Mouse (Mus musculus): ENCODE results near the gene Ngef. TPM values are rescaled to one million over a fixed set of nuclear protein-coding genes. Genes with fewer than 3 reads are reported as not detected.
A peak's percentile ranks its signal among the peaks of the same experiment; 100 is the strongest.
"Not testable (repeated sequence)": the region's sequence is repeated elsewhere in the genome, so short reads cannot be mapped to it uniquely, and the experiment has no call there.

Ngef gene
- total RNA-seq, 2 experiments from 2014 or later = not detected

DNA sequence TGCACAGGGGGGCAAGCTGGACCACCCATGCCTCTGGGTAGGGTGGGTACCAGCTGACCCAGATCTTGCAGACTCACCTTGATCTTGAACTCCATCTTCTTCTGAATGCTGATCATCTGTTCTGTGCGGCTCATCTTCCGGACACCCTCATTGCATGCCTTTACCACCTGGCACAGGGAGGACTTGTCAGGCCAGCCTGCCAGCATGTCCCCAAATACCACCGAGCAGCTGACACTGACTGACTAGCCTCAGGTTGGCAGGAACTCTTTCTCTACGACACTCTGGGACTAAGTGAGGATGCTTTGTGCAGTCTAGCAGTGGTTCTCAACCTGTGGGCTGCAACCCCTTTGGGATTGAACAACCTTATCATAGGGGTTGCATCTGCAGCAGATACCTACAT, 91.1 kb downstream of the Ngef start:
- ATAC-seq (replicated peaks; ENCODE audit: poor library complexity) = no peak

DNA sequence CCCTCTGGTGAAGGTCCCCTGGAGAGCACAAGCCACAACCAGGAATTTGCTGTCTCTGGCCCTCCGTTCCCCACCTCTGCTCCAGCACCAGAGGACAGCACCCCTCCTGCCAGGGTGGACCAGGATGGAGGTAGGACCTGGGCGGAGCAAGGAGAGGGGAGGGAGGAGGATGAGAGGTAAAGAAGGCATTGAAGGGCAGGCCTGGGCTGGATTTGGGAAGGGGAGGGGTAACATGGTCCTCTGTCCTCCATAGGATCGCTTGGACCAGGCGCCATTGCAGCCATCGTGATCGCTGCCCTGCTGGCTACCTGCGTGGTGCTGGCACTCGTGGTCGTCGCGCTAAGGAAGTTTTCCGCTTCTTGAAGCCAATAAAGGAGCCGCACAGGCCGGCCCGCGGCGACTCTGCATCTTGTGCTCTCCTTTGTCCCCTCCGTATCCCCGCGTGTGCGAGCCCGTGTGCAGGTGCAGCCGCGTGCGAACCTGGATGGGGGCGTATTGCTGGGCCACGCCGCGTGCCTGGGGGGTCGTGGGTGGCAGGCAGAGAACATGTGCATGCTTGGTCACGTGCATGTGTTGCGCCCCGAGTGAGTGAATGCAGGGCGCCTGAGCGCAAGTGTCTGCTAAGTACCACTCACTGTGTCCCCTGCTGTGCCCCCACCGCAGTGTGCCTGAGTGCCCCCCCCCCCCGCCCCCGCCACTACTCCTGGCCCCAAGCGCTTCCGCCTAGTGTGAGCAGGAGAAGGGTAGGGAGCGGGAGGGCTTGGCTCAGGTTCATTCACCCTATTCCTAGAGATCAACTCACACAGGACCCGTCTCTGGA, 98.4 kb downstream of the Ngef start:
- ATAC-seq (replicated peaks; ENCODE audit: poor library complexity) = no peak

DNA sequence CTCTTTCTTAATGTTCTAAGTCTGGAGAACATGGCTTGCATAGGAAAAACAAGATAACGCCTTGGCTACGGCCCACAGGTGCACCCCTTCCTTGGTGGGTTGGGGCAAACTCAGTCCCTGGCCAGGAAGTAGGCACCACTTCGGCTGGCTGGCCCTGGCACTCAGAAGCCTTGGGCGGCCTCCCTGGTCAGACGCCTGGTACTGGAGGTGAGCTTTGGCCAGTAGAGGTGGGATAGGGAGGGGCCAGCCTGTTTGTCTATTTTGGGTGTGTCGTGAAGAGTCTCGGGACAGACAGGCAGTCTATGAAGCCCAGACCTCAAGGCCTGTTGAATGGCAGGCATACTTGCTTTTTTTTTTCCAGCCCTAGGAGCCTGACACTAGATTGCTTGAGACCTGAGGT, 101.1 kb downstream of the Ngef start:
- no peak for ATAC-seq (replicated peaks; ENCODE audit: poor library complexity)

GRCm38 (mm10) chr1:87471914-87472313, 101.8 kb downstream of the Ngef start:
- no peak for ATAC-seq (replicated peaks; ENCODE audit: poor library complexity)

DNA sequence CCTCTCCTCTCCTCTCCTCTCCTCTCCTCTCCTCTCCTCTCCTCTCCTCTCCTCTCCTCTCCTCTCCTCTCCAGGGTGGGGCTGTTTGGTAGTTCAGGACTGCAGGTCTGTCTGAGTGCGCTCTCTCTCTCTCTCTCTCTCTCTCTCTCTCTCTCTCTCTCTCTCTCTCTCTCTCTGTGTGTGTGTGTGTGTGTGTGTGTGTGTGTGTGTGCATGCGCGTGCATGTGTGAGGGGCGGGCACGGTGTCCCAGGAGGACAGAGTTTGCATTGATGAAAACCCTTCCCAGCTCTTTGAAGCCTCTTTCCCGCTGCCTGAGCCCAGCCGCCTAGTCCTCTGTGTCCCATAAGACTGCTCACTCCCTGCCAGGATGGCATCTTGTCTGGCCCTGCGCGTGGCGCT, 103.7 kb downstream of the Ngef start, which contains the start of gene Snorc:
TSS of gene Snorc (plus strand) at position 301 of the 400 bp plus-strand sequence.
- ATAC-seq (replicated peaks; ENCODE audit: poor library complexity) = not testable (repeated sequence)

GRCm38 (mm10) chr1:87468321-87468720, 105.3 kb downstream of the Ngef start:
- ATAC-seq (replicated peaks; ENCODE audit: poor library complexity) = peak; percentile 71

GRCm38 (mm10) chr1:87467469-87467868, 106.2 kb downstream of the Ngef start:
- no peak for ATAC-seq (replicated peaks; ENCODE audit: poor library complexity)

DNA sequence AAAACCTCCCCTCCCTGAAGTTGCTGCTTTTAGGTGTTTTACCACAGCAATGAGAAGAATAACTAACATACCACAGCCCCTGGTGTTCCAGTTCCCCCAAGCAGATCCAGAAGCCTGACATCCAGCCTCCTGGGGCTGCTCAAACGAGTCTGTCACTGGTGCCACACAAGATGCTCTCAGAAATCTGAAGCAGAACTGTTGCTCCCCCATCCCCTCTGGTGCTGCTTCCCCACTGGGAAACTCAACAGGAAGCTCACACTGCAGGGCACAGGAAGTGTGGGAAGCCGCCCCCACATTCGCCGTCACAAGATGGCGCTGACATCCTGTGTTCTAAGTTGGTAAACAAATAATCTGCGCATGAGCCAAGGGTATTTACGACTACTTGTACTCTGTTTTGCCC, 113.8 kb downstream of the Ngef start:
- not testable (repeated sequence) for ATAC-seq (replicated peaks; ENCODE audit: poor library complexity)

DNA sequence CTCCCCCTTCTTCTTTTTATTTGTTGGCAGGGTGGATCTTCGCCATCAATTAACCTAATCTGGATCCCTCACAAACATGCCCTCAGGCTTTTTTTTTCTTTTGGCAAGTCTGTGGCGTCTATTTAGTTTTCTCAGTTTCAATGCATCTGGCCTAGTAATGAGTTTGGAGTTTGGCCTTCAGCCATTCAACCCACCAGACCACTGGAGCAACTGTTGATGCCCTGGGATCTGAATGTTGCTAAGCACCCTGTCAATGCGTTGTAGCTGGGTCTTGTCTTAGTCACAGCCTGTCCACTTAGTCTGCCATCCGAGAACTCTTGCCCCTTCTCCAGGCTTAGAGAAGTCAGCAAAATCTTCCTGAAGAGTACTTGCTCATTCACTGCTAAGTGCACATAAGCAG, 115.6 kb downstream of the Ngef start:
- ATAC-seq (replicated peaks; ENCODE audit: poor library complexity) = no peak

DNA sequence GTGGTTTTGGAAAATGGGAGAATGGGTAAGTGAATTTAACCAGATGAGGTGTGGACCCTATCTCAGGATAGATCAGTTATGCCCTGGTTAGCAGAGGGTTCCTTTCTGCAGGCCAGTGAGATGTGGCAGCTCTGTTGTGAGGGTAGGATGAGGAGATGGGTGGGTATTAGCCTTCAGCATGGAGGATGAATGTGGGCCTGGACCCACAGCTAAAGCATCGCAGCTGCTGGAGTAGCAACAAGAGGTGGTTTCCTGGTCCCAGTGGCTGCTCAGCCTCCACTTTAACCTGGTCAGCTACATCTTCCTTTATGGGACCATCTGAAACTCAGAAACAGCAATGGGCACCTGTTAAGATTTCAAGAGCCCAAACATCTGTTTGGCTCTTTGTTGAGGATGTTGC, 117.2 kb downstream of the Ngef start:
- no peak for ATAC-seq (replicated peaks; ENCODE audit: poor library complexity)

DNA sequence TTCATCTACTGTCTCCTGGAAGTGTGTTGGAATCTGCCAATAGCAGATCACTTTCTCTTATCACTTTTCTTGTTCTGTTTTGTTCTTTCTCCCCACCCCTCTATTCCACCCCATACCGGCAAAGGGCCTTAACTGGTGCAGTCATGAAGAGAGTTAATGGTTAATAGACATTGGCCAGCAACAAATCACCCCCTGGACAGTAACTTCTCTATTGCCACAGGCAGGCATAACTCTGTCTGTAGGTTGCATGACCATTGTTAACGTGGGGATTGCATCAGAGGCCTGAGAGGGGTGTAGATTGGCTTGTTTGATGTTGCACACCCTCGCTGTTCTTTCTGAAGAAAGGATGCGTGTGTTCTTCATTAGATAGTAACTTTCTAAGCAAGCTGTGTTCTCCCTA, 124.2 kb downstream of the Ngef start:
- no peak for ATAC-seq (replicated peaks; ENCODE audit: poor library complexity)

DNA sequence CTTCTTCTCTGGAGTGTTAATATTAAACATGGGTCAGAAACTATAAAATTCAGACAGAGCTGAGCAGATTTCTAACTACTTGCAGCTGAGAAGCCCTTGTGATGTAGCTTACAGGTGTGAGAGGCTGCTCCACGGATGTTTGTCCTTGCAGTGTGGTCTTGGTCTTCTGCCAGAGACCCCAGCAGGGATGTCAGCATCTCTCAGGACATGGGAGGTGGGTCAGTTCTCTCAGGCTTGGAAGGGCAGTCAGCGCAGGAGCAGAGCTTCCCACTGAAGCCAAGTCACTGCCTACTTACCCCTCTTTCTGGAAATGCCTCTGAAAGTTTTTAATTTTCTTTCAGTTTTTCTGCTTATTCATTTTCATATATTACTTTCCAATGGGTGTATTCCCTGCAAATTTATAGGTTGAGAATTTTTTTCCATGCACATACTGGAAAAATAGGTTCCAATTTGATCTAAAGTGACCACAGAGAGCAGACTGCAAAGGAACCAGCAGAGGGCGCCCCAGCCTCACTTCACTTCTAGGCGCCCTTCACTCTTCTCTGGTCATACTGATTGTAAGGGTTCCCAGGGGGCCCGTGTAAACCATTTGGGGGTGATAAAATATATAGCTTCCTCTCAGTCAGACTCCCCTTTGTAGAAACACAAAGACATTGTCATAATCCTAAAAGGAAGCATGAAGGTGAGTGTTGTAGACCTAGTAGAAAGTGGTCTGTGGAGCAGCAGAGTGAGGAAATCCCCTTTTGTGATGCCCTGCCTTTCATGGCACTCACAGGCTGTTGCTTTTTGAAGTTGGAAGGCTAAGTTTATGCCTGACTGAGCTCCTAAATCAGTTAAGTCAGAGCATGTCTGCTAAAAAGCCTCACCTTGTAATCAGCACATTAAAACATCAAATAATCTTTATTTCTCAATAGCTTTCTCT, 126.2 kb downstream of the Ngef start:
- ATAC-seq (replicated peaks; ENCODE audit: poor library complexity) = peak; percentile 71

GRCm38 (mm10) chr1:87436583-87436982, 137.1 kb downstream of the Ngef start:
- no peak for ATAC-seq (replicated peaks; ENCODE audit: poor library complexity)

GRCm38 (mm10) chr1:87435125-87435524, 138.5 kb downstream of the Ngef start:
- ATAC-seq (replicated peaks; ENCODE audit: poor library complexity) = no peak

Other genes with a start within 250 kb of the Ngef start
- 53.5 and 60.7 TPM in 2 replicates for gene Gigyf2, start 246.9 kb downstream of the Ngef start, total RNA-seq (2015)
- 77.8 and 103 TPM in 2 replicates for gene Gigyf2, start 246.9 kb downstream of the Ngef start, total RNA-seq (2017)
- gene Kcnj13, start 179.1 kb downstream of the Ngef start, total RNA-seq (2015) = not detected in 2 replicates
- gene Kcnj13, start 179.1 kb downstream of the Ngef start, total RNA-seq (2017) = not detected in 2 replicates
- not detected in 2 replicates for gene Snorc, start 103.6 kb downstream of the Ngef start, total RNA-seq (2015)
- gene Snorc, start 103.6 kb downstream of the Ngef start, total RNA-seq (2017) = not detected in 2 replicates
- gene Neu2, start 64.0 kb downstream of the Ngef start, total RNA-seq (2015) = not detected in 2 replicates
- gene Neu2, start 64.0 kb downstream of the Ngef start, total RNA-seq (2017) = not detected in 2 replicates
- gene Inpp5d, start 46.4 kb upstream of the Ngef start, total RNA-seq (2015) = 57.6 and 66.3 TPM in 2 replicates
- gene Inpp5d, start 46.4 kb upstream of the Ngef start, total RNA-seq (2017) = 67.8 and 85.6 TPM in 2 replicates
- 21.4 and 24.8 TPM in 2 replicates for gene Atg16l1, start 182.0 kb upstream of the Ngef start, total RNA-seq (2015)
- gene Atg16l1, start 182.0 kb upstream of the Ngef start, total RNA-seq (2017) = 30.2 and 40.9 TPM in 2 replicates
- 0.46 and 0.62 TPM in 2 replicates for gene Sag, start 229.8 kb upstream of the Ngef start, total RNA-seq (2015)
- gene Sag, start 229.8 kb upstream of the Ngef start, total RNA-seq (2017) = 0.14 and 0.25 TPM in 2 replicates